Mouse (Mus musculus) cerebellum, adult 2 months (tissue): ENCODE data around the gene Pla2g5. TPM values are rescaled to one million over a fixed set of nuclear protein-coding genes. Genes with fewer than 3 reads are reported as not detected.

Experiments used
- DNase-seq, 2 experiments: peaks; one replicate each; pipeline ENCODE4 v3.0.0; 2021
- H3K27ac ChIP-seq: fragments of 200-500 bp; 2 replicates; pipeline ENCODE4 v1.5.1; 2012; ENCODE audit warnings: low read length, control low read depth, inconsistent platforms; ENCODE audit not compliant: insufficient read depth
- H3K27me3 ChIP-seq: fragments of 200-500 bp; 2 replicates; pipeline ENCODE4 v1.6.1; 2012; ENCODE audit warnings: inconsistent platforms, mild to moderate bottlenecking, low read length, moderate library complexity; ENCODE audit not compliant: control insufficient read depth, insufficient read depth
- H3K4me1 ChIP-seq: fragments of 200-500 bp; 2 replicates; pipeline ENCODE4 v1.6.1; 2011; ENCODE audit warnings: low read length; ENCODE audit not compliant: control insufficient read depth, insufficient read depth
- H3K4me3 ChIP-seq: fragments of 200-500 bp; replicated peaks from 2 replicates; pipeline ENCODE3; 2011; ENCODE audit warnings: mild to moderate bottlenecking, low read depth, low read length, control low read depth; ENCODE audit not compliant: insufficient read depth
- CTCF ChIP-seq: fragments of 200-500 bp; IDR thresholded peaks from 2 replicates; pipeline ENCODE4 v1.5.1; 2011; ENCODE audit warnings: low read depth, mild to moderate bottlenecking, control low read depth, low read length, moderate library complexity, borderline replicate concordance; ENCODE audit not compliant: insufficient read depth
- POLR2A ChIP-seq: fragments of 200-500 bp; IDR thresholded peaks from 2 replicates; pipeline ENCODE4 v1.6.1; 2011; ENCODE audit warnings: low read length, control low read depth, borderline replicate concordance; ENCODE audit not compliant: insufficient read depth
- WGBS: fragments of 180-500 bp; shearing (Covaris S2); methylation state at CpG from one replicate; pipeline ENCODE4 v1.1.7; 2018; 5-methylcytosine and 5-hydroxymethylcytosine counted together
- polyA plus RNA-seq: library from polyadenylated mRNA; depleted of rRNA; stranded (reverse); fragments of >200 nt; gene quantifications from 2 replicates; pipeline ENCODE4 v1.2.3, GENCODE M21; 2012; rRNA removed

The Pla2g5 gene
- polyA plus RNA-seq, 1 experiment = 2.0 TPM

GRCm38 (mm10) chr4:138753608-138754007, 109.7 kb downstream of the Pla2g5 start:
- Histone ChIP-seq H3K4me3 (no peak overlapping the region), H3K27me3 (no peaks in the 10 kb centered on the region), H3K4me1 (peaks cover 12% of the 10 kb centered on the region; the same call in 1 of the 2 replicates), H3K27ac (no peak overlapping the region)
- no peak for DNase-seq
- no peak for TF ChIP-seq POLR2A
- TF ChIP-seq CTCF = no peak
- 66% methylated on average over 3 of the region's 3 CpGs for WGBS

GRCm38 (mm10) chr4:138752603-138753002, 110.7 kb downstream of the Pla2g5 start:
- 96% methylated on average over 6 of the region's 6 CpGs for whole genome bisulfite sequencing
- TF ChIP-seq CTCF (no peak), POLR2A (no peak)
- Histone ChIP-seq H3K27ac (no peak overlapping the region), H3K4me1 (peaks cover 12% of the 10 kb centered on the region; the same call in 1 of the 2 replicates), H3K4me3 (no peak overlapping the region), H3K27me3 (no peaks in the 10 kb centered on the region)
- DNase-seq = no peak

Other genes starting within 250 kb of the Pla2g5 start
- 1.6 and 2.7 TPM in 2 replicates for gene Vwa5b1, start 227.6 kb downstream of the Pla2g5 start, polyA plus RNA-seq
- gene Pla2g2c, start 138.7 kb downstream of the Pla2g5 start, polyA plus RNA-seq = 0.22 and 0.33 TPM in 2 replicates
- 1.9 and 2.3 TPM in 2 replicates for gene Ubxn10, start 126.3 kb downstream of the Pla2g5 start, polyA plus RNA-seq
- 0.41 and 0.69 TPM in 2 replicates for gene Pla2g2f, start 105.9 kb downstream of the Pla2g5 start, polyA plus RNA-seq
- gene Pla2g2d, start 87.7 kb downstream of the Pla2g5 start, polyA plus RNA-seq = 0.11 and 0.16 TPM in 2 replicates
- not detected in 2 replicates for gene Gm13030, start 10.5 kb upstream of the Pla2g5 start, polyA plus RNA-seq
- not detected in 2 replicates for gene Pla2g2e, start 14.5 kb upstream of the Pla2g5 start, polyA plus RNA-seq
- gene Otud3, start 50.5 kb upstream of the Pla2g5 start, polyA plus RNA-seq = 8.3 and 9.0 TPM in 2 replicates
- gene Rnf186, start 103.6 kb upstream of the Pla2g5 start, polyA plus RNA-seq = not detected in 2 replicates
- 2.4 and 2.5 TPM in 2 replicates for gene Tmco4, start 109.4 kb upstream of the Pla2g5 start, polyA plus RNA-seq
- gene Htr6, start 212.1 kb upstream of the Pla2g5 start, polyA plus RNA-seq = 1.1 and 1.2 TPM in 2 replicates
- 55.0 and 63.1 TPM in 2 replicates for gene Nbl1, start 229.5 kb upstream of the Pla2g5 start, polyA plus RNA-seq